Mouse (Mus musculus) myocyte (in vitro differentiated cells): ENCODE measurements around the gene Zfp386. TPM values are rescaled to one million over a fixed set of nuclear protein-coding genes. Genes with fewer than 3 reads are reported as not detected.
A peak's percentile ranks its signal among the peaks of the same experiment; 100 is the strongest.

ENCODE experiments used
- H3K27me3 ChIP-seq: one replicate; pipeline ENCODE4 v1.6.1; 2011; ENCODE audit not compliant: control insufficient read depth, insufficient read depth, insufficient read length
- H3K36me3 ChIP-seq: one replicate; pipeline ENCODE4 v1.6.1; 2011; ENCODE audit not compliant: control insufficient read depth, insufficient read depth
- H3K4me2 ChIP-seq: one replicate; pipeline ENCODE4 v1.6.1; 2011; ENCODE audit warnings: low read depth, control low read depth
- H3K4me3 ChIP-seq: one replicate; pipeline ENCODE4 v1.5.1; 2011; ENCODE audit warnings: mild to moderate bottlenecking, control low read depth, moderate library complexity
- H3K79me2 ChIP-seq: one replicate; pipeline ENCODE4 v1.6.1; 2011; ENCODE audit not compliant: control insufficient read depth, insufficient read depth
- H3ac ChIP-seq: one replicate; pipeline ENCODE4 v1.6.1; 2011; ENCODE audit not compliant: control insufficient read depth, insufficient read length
- CEBPB ChIP-seq: IDR thresholded peaks from 2 replicates; pipeline ENCODE4 v1.6.1; 2011; ENCODE audit warnings: mild to moderate bottlenecking, moderate library complexity; ENCODE audit not compliant: poor library complexity, insufficient read depth, severe bottlenecking
- E2F4 ChIP-seq: IDR thresholded peaks from one replicate; pipeline ENCODE4 v1.6.1; 2011; ENCODE audit warnings: mild to moderate bottlenecking, control low read depth, moderate library complexity; ENCODE audit not compliant: insufficient read depth
- MAX ChIP-seq: IDR thresholded peaks from one replicate; pipeline ENCODE4 v1.6.1; 2011; ENCODE audit warnings: low read depth, mild to moderate bottlenecking, control low read depth
- MYOD1 ChIP-seq, 3 experiments: IDR thresholded peaks; one replicate each; pipeline ENCODE4 v1.6.1; 2011; ENCODE audit warnings: control low read depth in 2 of 3, low read depth in 2 of 3, mild to moderate bottlenecking in 2 of 3, moderate library complexity in 1 of 3; ENCODE audit not compliant: insufficient read length in 2 of 3, control insufficient read depth in 1 of 3
- MYOG ChIP-seq, 3 experiments: IDR thresholded peaks; one replicate each; pipeline ENCODE4 v1.6.1; 2011; ENCODE audit warnings: control low read depth in 2 of 3, low read depth in 2 of 3, mild to moderate bottlenecking in 2 of 3; ENCODE audit not compliant: insufficient read length in 2 of 3, control insufficient read depth in 1 of 3, insufficient read depth in 1 of 3
- POLR2A ChIP-seq: IDR thresholded peaks from one replicate; pipeline ENCODE4 v1.6.1; 2011; ENCODE audit warnings: low read depth, mild to moderate bottlenecking, control low read depth, moderate library complexity; ENCODE audit not compliant: insufficient read length
- POLR2AphosphoS2 ChIP-seq: IDR thresholded peaks from one replicate; pipeline ENCODE4 v1.6.1; 2011; ENCODE audit warnings: low read depth, control low read depth; ENCODE audit not compliant: insufficient read length
- REST ChIP-seq: IDR thresholded peaks from one replicate; pipeline ENCODE4 v1.6.1; 2011; ENCODE audit warnings: mild to moderate bottlenecking, control low read depth, moderate library complexity; ENCODE audit not compliant: insufficient read depth, insufficient read length
- SRF ChIP-seq: IDR thresholded peaks from one replicate; pipeline ENCODE4 v1.6.1; 2011; ENCODE audit warnings: low read depth; ENCODE audit not compliant: control insufficient read depth, insufficient read length
- TCF12 ChIP-seq: IDR thresholded peaks from one replicate; pipeline ENCODE4 v1.6.1; 2011; ENCODE audit warnings: mild to moderate bottlenecking, control low read depth; ENCODE audit not compliant: poor library complexity, insufficient read depth, severe bottlenecking
- TCF3 ChIP-seq: IDR thresholded peaks from one replicate; pipeline ENCODE4 v1.6.1; 2011; ENCODE audit warnings: low read depth, control low read depth; ENCODE audit not compliant: insufficient read length
- USF1 ChIP-seq: IDR thresholded peaks from one replicate; pipeline ENCODE4 v1.6.1; 2011; ENCODE audit warnings: low read depth, mild to moderate bottlenecking, control low read depth, moderate library complexity
- polyA plus RNA-seq: library from polyadenylated mRNA; unstranded; fragments of >200 nt; fragmentation: generic; extraction: Trizol; gene quantifications from one replicate; pipeline ENCODE4 v1.2.1, GENCODE M21; 2012; ENCODE audit warnings: missing spikeins

Zfp386 gene
- polyA plus RNA-seq, 1 experiment: 14.5 TPM

DNA sequence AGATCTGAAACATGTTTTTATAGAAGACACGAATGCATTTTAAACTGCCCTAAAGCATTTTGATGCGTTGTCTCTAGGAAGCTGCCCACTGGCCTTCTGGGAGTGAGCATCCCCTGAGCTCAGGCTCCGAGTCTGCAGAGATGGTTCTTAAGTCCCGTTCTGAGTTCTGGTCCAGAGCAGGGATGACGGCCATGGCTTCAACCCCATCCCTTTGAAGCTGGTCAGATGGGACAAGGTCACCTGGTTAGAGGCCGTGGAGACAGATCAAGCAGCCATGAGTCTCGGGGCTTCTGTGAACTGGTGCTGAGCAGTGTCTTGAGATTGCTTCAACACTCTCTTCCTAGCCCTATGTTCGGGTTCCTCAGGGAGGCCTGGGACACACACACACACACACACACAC lies 49.6 kb downstream of the Zfp386 start:
- Histone ChIP-seq H3ac (no peak overlapping the region), H3K4me3 (no peak overlapping the region)

DNA sequence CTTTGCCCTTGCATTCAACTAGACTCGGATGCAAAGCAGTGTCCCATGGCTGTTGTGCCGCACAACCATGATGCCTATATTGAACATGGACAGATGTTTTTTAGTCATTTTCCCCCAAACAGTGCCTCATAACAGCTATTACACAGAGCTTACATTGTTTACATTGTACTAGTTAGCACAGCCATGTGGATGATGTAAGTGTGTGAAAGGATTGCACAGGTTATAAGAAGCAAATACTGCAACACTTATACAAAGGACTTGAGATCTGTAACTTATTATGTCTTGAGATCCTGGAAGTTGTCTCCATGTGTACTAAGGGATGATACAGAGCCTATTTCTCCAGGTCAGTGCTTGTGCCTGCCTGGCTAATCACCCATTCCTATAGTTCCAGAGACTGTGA lies 54.4 kb downstream of the Zfp386 start:
- H3K27me3 ChIP-seq: no peaks in the 10 kb centered on the region
- no peak overlapping the region for H3ac ChIP-seq
- H3K36me3 ChIP-seq: no peaks in the 10 kb centered on the region
- H3K4me3 ChIP-seq: no peak overlapping the region
- TF ChIP-seq CEBPB: peak; percentile 94
- no peak for TF ChIP-seq E2F4
- H3K4me2 ChIP-seq: no peak overlapping the region
- no peaks in the 10 kb centered on the region for H3K79me2 ChIP-seq

More for the DNA sequence above, 49.6 kb downstream of the Zfp386 start:
- TF ChIP-seq REST: no peak
- no peak for TF ChIP-seq MAX
- no peak for TF ChIP-seq POLR2AphosphoS2
- TF ChIP-seq TCF3: no peak
- no peak for TF ChIP-seq TCF12
- no peak for TF ChIP-seq SRF
- no peak for TF ChIP-seq MYOD1 (IDR thresholded peaks at IDR 0.05; ENCODE audit: control insufficient read depth in 1 of 3, insufficient read length in 2 of 3, low read depth in 2 of 3)
- TF ChIP-seq CEBPB: no peak
- TF ChIP-seq USF1: no peak
- TF ChIP-seq MYOG (IDR thresholded peaks at IDR 0.05; ENCODE audit: control insufficient read depth in 1 of 3, insufficient read depth in 1 of 3, insufficient read length in 2 of 3, low read depth in 2 of 3): no peak
- no peak for TF ChIP-seq E2F4
- no peak for TF ChIP-seq POLR2A
- Histone ChIP-seq H3K36me3 (no peaks in the 10 kb centered on the region), H3K4me2 (no peak overlapping the region), H3K27me3 (no peaks in the 10 kb centered on the region), H3K79me2 (no peaks in the 10 kb centered on the region)

DNA sequence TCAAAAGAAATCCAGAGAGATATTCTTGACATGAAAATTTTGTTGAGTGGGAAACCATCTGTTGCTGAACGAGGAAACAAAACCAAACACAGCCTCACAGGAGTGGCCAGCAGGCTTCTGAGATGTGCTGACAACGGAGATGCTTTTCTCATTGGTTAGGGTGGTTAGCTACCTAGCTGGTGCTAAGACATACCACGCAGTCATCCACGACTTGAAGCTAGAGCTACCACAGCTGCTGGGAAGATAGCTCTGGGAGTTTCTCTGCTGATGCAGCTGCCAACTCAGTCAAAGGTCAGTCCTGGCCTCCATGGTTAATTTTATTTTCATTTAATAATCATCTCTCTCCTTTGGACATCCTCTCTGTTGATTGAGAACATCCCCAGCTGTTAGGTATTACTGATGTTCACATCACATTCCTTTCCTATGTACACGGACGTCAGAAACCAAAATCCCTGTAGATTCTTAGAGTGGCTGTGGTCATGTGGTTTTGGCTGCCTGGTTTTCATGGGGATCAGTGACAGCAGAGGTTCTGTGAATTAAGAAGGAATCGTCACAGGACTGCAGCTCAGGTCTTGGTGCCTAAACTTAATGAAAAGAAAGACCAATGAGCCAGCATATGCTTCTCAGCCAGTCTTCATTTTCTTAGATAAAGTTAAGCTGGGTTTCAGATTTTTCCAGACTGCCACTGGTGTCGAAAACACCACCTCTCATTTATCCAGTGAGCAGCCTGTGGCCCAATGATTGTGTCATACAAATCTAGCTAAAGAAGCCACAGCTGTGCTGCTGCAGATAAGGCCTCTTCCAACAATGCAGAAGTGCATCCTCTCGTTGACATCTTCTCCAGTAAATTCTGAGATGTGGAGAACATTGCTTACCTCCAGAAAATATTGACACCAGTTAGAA lies 62.2 kb downstream of the Zfp386 start:
- Histone ChIP-seq H3K4me2 (peak overlapping the region; percentile 56), H3ac (no peak overlapping the region), H3K27me3 (no peaks in the 10 kb centered on the region), H3K4me3 (no peak overlapping the region), H3K79me2 (no peaks in the 10 kb centered on the region), H3K36me3 (no peaks in the 10 kb centered on the region)
- TF ChIP-seq REST (no peak), SRF (no peak), MYOG (IDR thresholded peaks at IDR 0.05; ENCODE audit: control insufficient read depth in 1 of 3, insufficient read depth in 1 of 3, insufficient read length in 2 of 3, low read depth in 2 of 3) (no peak), TCF12 (no peak), POLR2AphosphoS2 (no peak), MAX (no peak), CEBPB (0 out of 2 replicates have a peak, but pooled peaks have one; percentile 54), MYOD1 (IDR thresholded peaks at IDR 0.05; ENCODE audit: control insufficient read depth in 1 of 3, insufficient read length in 2 of 3, low read depth in 2 of 3) (peak in 2 of 3 experiments; percentile 50 to 61), POLR2A (no peak), E2F4 (no peak), USF1 (peak; percentile 61), TCF3 (no peak)

DNA sequence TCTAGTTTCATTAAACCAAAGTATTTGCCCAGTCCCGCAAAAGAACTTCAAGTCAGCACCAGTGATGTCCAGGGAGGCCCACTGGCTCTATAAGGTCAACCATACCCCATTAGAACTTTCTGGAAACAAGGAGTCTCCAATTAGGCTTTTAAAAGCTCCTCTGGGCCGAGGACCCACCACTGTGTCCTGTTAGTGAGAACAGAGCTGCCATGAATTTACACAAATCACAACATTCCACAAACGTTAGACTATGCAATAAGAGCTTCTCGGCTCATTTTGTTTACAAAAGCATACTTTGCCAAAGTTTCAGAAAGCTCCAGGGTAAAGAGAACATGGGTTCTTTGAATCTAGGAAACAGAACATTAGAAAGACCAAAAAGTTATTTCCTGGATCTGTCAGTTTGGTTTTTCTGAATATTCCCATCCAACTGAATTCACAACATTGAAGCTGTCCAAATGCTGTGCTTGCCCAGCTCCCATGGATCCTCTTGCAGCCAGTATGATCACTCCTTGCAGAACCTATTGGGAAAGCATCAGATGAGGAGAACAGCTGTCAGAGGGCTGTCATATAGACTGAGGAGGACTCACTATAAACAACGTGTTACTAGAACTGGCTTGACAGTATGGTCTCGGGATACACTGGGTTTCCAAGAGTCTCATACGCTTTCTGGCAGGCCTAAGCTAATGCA lies 63.6 kb downstream of the Zfp386 start:
- no peaks in the 10 kb centered on the region for H3K79me2 ChIP-seq
- no peaks in the 10 kb centered on the region for H3K36me3 ChIP-seq
- H3K4me2 ChIP-seq: no peak overlapping the region
- H3K4me3 ChIP-seq: no peak overlapping the region
- H3K27me3 ChIP-seq: no peaks in the 10 kb centered on the region
- no peak overlapping the region for H3ac ChIP-seq
- TF ChIP-seq TCF12: no peak
- no peak for TF ChIP-seq SRF
- TF ChIP-seq E2F4: no peak
- TF ChIP-seq MYOD1 (IDR thresholded peaks at IDR 0.05; ENCODE audit: control insufficient read depth in 1 of 3, insufficient read length in 2 of 3, low read depth in 2 of 3): no peak
- TF ChIP-seq REST: no peak
- no peak for TF ChIP-seq POLR2A
- TF ChIP-seq MAX: no peak
- TF ChIP-seq USF1: no peak
- TF ChIP-seq TCF3: no peak
- TF ChIP-seq MYOG (IDR thresholded peaks at IDR 0.05; ENCODE audit: control insufficient read depth in 1 of 3, insufficient read depth in 1 of 3, insufficient read length in 2 of 3, low read depth in 2 of 3): no peak

Other genes starting within 250 kb of the Zfp386 start
- 0.31 TPM for gene Vipr2, start 30.0 kb downstream of the Zfp386 start, polyA plus RNA-seq
- gene Wdr60, start 215.3 kb downstream of the Zfp386 start, polyA plus RNA-seq: 4.5 TPM
- not detected for gene Gm11027, start 227.7 kb downstream of the Zfp386 start, polyA plus RNA-seq
- 16.1 TPM for gene Esyt2, start 233.5 kb downstream of the Zfp386 start, polyA plus RNA-seq